Mouse (Mus musculus) neural tube, embryonic 11.5 days (tissue): ENCODE data around the gene Gm8298. TPM values are rescaled to one million over a fixed set of nuclear protein-coding genes. Genes with fewer than 3 reads are reported as not detected.
A peak's percentile ranks its signal among the peaks of the same experiment; 100 is the strongest.
"Not testable (repeated sequence)": the region's sequence is repeated elsewhere in the genome, so short reads cannot be mapped to it uniquely, and the experiment has no call there.

Experiments used
- ATAC-seq: fragments of 200-750 bp; cut with Nextera tagmentation; 2 replicates; pipeline ENCODE4 v1.8.0; 2017; ENCODE audit warnings: moderate number of reproducible peaks, mild to moderate bottlenecking, moderate TSS enrichment, moderate library complexity; ENCODE audit not compliant: insufficient read depth, low FRiP score, low TSS enrichment
- DNase-seq: peaks from one replicate; pipeline ENCODE4 v3.0.0-alpha.2; 2015; ENCODE audit warnings: low spot score
- H3K27ac ChIP-seq: fragments of 300-500 bp; sonication (generic); 2 replicates; pipeline ENCODE4 v1.5.1; 2014; ENCODE audit warnings: low read depth, mild to moderate bottlenecking, low read length
- H3K27me3 ChIP-seq: fragments of 300-500 bp; sonication (generic); 2 replicates; pipeline ENCODE4 v1.6.1; 2014; ENCODE audit warnings: mild to moderate bottlenecking, low read length, mixed read lengths; ENCODE audit not compliant: control insufficient read depth, insufficient read depth
- H3K36me3 ChIP-seq: fragments of 300-500 bp; sonication (generic); 2 replicates; pipeline ENCODE4 v1.6.1; 2014; ENCODE audit warnings: mild to moderate bottlenecking, low read length, moderate library complexity, mixed read lengths; ENCODE audit not compliant: control insufficient read depth, insufficient read depth
- H3K4me1 ChIP-seq: fragments of 300-500 bp; sonication (generic); 2 replicates; pipeline ENCODE4 v1.6.1; 2014; ENCODE audit warnings: low read length, mixed read lengths; ENCODE audit not compliant: control insufficient read depth, insufficient read depth
- H3K4me2 ChIP-seq: fragments of 300-500 bp; sonication (generic); 2 replicates; pipeline ENCODE4 v1.6.1; 2014; ENCODE audit warnings: low read depth, mild to moderate bottlenecking, moderate library complexity
- H3K4me3 ChIP-seq: fragments of 300-500 bp; sonication (generic); 2 replicates; pipeline ENCODE4 v1.5.1; 2014; ENCODE audit warnings: low read depth, low read length
- H3K9ac ChIP-seq: fragments of 300-500 bp; sonication (generic); 2 replicates; pipeline ENCODE4 v1.6.1; 2014; ENCODE audit warnings: mild to moderate bottlenecking, low read length
- H3K9me3 ChIP-seq: fragments of 300-500 bp; sonication (generic); 2 replicates; pipeline ENCODE4 v1.6.1; 2016; ENCODE audit warnings: low read length; ENCODE audit not compliant: control insufficient read depth
- WGBS: fragments of 180-500 bp; shearing (Covaris S2); extraction: QIAGEN DNeasy Blood & Tissue Kit; methylation state at CpG from one replicate; pipeline ENCODE4 v1.1.7; 2014; 5-methylcytosine and 5-hydroxymethylcytosine counted together
- polyA plus RNA-seq: library from polyadenylated mRNA; unstranded; fragments of >200 nt; fragmentation: Nextera tagmentation; extraction: Ambion mirVana; gene quantifications from 2 replicates; pipeline ENCODE4 v1.2.1, GENCODE M21; 2014

Gene Gm8298
- not detected in 2 replicates for polyA plus RNA-seq

GRCm38 (mm10) chr3:59860751-59861150 is at the start of gene Gm8298:
Gm8298 (plus strand) TSS chr3:59861051.
- H3K27me3 ChIP-seq: no peaks in the 10 kb centered on the region
- H3K9me3 ChIP-seq: no peaks in the 10 kb centered on the region
- 99% methylated on average over 2 of the region's 2 CpGs for WGBS
- H3K4me1 ChIP-seq: no peaks in the 10 kb centered on the region
- DNase-seq: no peak
- H3K9ac ChIP-seq: no peak within 1 kb of the TSS
- no peaks in the 10 kb centered on the region for H3K36me3 ChIP-seq
- no peak within 1 kb of the TSS for H3K27ac ChIP-seq
- no peak within 1 kb of the TSS for H3K4me3 ChIP-seq
- no peak within 1 kb of the TSS for H3K4me2 ChIP-seq
- ATAC-seq: no peak

GRCm38 (mm10) chr3:59813169-59813568 is 47.7 kb upstream of the Gm8298 start:
- no peak for DNase-seq

GRCm38 (mm10) chr3:59870765-59871164 is 9.9 kb downstream of the Gm8298 start:
- ATAC-seq (0 out of 2 replicates have a peak, but pooled peaks have one; percentile 70), DNase-seq (peak; percentile 39)
- 30% methylated on average over 2 of the region's 2 CpGs for WGBS
- Histone ChIP-seq H3K36me3 (no peaks in the 10 kb centered on the region), H3K27ac (no peak overlapping the region), H3K9me3 (no peaks in the 10 kb centered on the region), H3K9ac (no peak overlapping the region), H3K27me3 (no peaks in the 10 kb centered on the region), H3K4me3 (no peak overlapping the region), H3K4me1 (no peaks in the 10 kb centered on the region), H3K4me2 (no peak overlapping the region)

More at GRCm38 (mm10) chr3:59813169-59813568, 47.7 kb upstream of the Gm8298 start:
- H3K4me1 ChIP-seq: no peaks in the 10 kb centered on the region
- H3K27me3 ChIP-seq: no peaks in the 10 kb centered on the region
- no peak overlapping the region for H3K4me2 ChIP-seq
- no peak overlapping the region for H3K9ac ChIP-seq
- no peak overlapping the region for H3K4me3 ChIP-seq
- H3K36me3 ChIP-seq: no peaks in the 10 kb centered on the region
- no peaks in the 10 kb centered on the region for H3K9me3 ChIP-seq
- H3K27ac ChIP-seq: no peak overlapping the region
- ATAC-seq: no peak

GRCm38 (mm10) chr3:59877601-59878000 is 16.8 kb downstream of the Gm8298 start:
- not testable (repeated sequence) for DNase-seq, H3K4me1 ChIP-seq, H3K4me3 ChIP-seq, H3K27ac ChIP-seq, H3K9me3 ChIP-seq, H3K36me3 ChIP-seq, H3K27me3 ChIP-seq, H3K4me2 ChIP-seq, H3K9ac ChIP-seq, ATAC-seq
- WGBS: 35% methylated on average over 1 of the region's 1 CpGs

GRCm38 (mm10) chr3:59879801-59880554 is 19.1 kb downstream of the Gm8298 start:
- DNase-seq, H3K27me3 ChIP-seq, H3K4me3 ChIP-seq, H3K9ac ChIP-seq, H3K27ac ChIP-seq, H3K4me2 ChIP-seq, H3K36me3 ChIP-seq, H3K9me3 ChIP-seq, H3K4me1 ChIP-seq, ATAC-seq: not testable (repeated sequence)
- WGBS: 75% methylated on average over 7 of the region's 7 CpGs

- no peak overlapping the region for H3K4me2 ChIP-seq
- H3K4me3 ChIP-seq: no peak overlapping the region
- no peaks in the 10 kb centered on the region for H3K9me3 ChIP-seq
- no peaks in the 10 kb centered on the region for H3K27me3 ChIP-seq
- WGBS: 87% methylated on average over 2 of the region's 2 CpGs
- no peak overlapping the region for H3K27ac ChIP-seq
- no peak for DNase-seq
- no peak for ATAC-seq
- no peaks in the 10 kb centered on the region for H3K36me3 ChIP-seq
- H3K4me1 ChIP-seq: no peaks in the 10 kb centered on the region
- H3K9ac ChIP-seq: no peak overlapping the region
These were observed 32.4 kb downstream of the Gm8298 start for GRCm38 (mm10) chr3:59893276-59893675.

- no peak for DNase-seq
- no peak within 1 kb of the TSS for H3K4me2 ChIP-seq
- H3K9me3 ChIP-seq: no peaks in the 10 kb centered on the region
- no peaks in the 10 kb centered on the region for H3K36me3 ChIP-seq
- H3K4me1 ChIP-seq: no peaks in the 10 kb centered on the region
- ATAC-seq: no peak
- no peaks in the 10 kb centered on the region for H3K27me3 ChIP-seq
- no peak within 1 kb of the TSS for H3K9ac ChIP-seq
- WGBS: 92% methylated on average over 2 of the region's 2 CpGs
- no peak within 1 kb of the TSS for H3K4me3 ChIP-seq
- H3K27ac ChIP-seq: no peak within 1 kb of the TSS
These were observed 64.1 kb downstream of the Gm8298 start, which contains the start of gene C130079G13Rik for GRCm38 (mm10) chr3:59924914-59925313. C130079G13Rik (plus strand) TSS chr3:59925214.
